Mouse (Mus musculus) forebrain, postnatal 0 days (tissue): Measurements from ENCODE around the gene Foxc1. TPM values are rescaled to one million over a fixed set of nuclear protein-coding genes. Genes with fewer than 3 reads are reported as not detected.

Experiments
- ATAC-seq: fragments of 200-750 bp; cut with Nextera tagmentation; 2 replicates; pipeline ENCODE4 v1.8.0; 2017; ENCODE audit warnings: mild to moderate bottlenecking, moderate library complexity
- DNase-seq: peaks from one replicate; pipeline ENCODE4 v3.0.0-alpha.2; 2015
- H3K27ac ChIP-seq: fragments of 300-500 bp; sonication (generic); 2 replicates; pipeline ENCODE4 v1.5.1; 2014; ENCODE audit warnings: low read depth, mild to moderate bottlenecking, antibody characterized with exemption, low read length, moderate library complexity, mixed read lengths
- H3K27me3 ChIP-seq: fragments of 300-500 bp; sonication (generic); 2 replicates; pipeline ENCODE4 v1.6.1; 2014; ENCODE audit warnings: mild to moderate bottlenecking, low read length, mixed read lengths; ENCODE audit not compliant: insufficient read depth
- H3K36me3 ChIP-seq: fragments of 300-500 bp; sonication (generic); 2 replicates; pipeline ENCODE4 v1.6.1; 2014; ENCODE audit warnings: mild to moderate bottlenecking, moderate library complexity; ENCODE audit not compliant: insufficient read depth
- H3K4me1 ChIP-seq: fragments of 300-500 bp; sonication (generic); 2 replicates; pipeline ENCODE4 v1.6.1; 2014; ENCODE audit warnings: antibody characterized with exemption; ENCODE audit not compliant: insufficient read depth
- H3K4me2 ChIP-seq: fragments of 300-500 bp; sonication (generic); 2 replicates; pipeline ENCODE4 v1.6.1; 2014; ENCODE audit warnings: low read depth, mild to moderate bottlenecking, moderate library complexity
- H3K4me3 ChIP-seq: fragments of 300-500 bp; sonication (generic); 2 replicates; pipeline ENCODE4 v1.5.1; 2014; ENCODE audit warnings: low read depth, low read length, mixed read lengths
- H3K9ac ChIP-seq: fragments of 300-500 bp; sonication (generic); 2 replicates; pipeline ENCODE4 v1.6.1; 2014; ENCODE audit warnings: mild to moderate bottlenecking
- H3K9me3 ChIP-seq: fragments of 300-500 bp; sonication (generic); 2 replicates; pipeline ENCODE4 v1.6.1; 2016; ENCODE audit warnings: low read length
- CTCF ChIP-seq: sonication (generic); IDR thresholded peaks from 2 replicates; pipeline ENCODE4 v1.5.1; 2016; ENCODE audit warnings: antibody characterized with exemption, control low read depth, low read depth
- WGBS: fragments of 180-500 bp; shearing (Covaris S2); extraction: QIAGEN DNeasy Blood & Tissue Kit; methylation state at CpG from one replicate; pipeline ENCODE4 v1.1.7; 2014; 5-methylcytosine and 5-hydroxymethylcytosine counted together
- polyA plus RNA-seq: library from polyadenylated mRNA; unstranded; fragments of >200 nt; fragmentation: Nextera tagmentation; extraction: Ambion mirVana; gene quantifications from 2 replicates; pipeline ENCODE4 v1.2.1, GENCODE M21; 2015
- total RNA-seq: library from RNA; depleted of rRNA; stranded (reverse); fragments of >200 nt; gene quantifications from 2 replicates; pipeline ENCODE4 v1.2.3, GENCODE M21; 2014

The Foxc1 gene
- total and polyA plus RNA-seq, 2 experiments from 2014 or later, result 1.9 to 15.6 TPM

DNA sequence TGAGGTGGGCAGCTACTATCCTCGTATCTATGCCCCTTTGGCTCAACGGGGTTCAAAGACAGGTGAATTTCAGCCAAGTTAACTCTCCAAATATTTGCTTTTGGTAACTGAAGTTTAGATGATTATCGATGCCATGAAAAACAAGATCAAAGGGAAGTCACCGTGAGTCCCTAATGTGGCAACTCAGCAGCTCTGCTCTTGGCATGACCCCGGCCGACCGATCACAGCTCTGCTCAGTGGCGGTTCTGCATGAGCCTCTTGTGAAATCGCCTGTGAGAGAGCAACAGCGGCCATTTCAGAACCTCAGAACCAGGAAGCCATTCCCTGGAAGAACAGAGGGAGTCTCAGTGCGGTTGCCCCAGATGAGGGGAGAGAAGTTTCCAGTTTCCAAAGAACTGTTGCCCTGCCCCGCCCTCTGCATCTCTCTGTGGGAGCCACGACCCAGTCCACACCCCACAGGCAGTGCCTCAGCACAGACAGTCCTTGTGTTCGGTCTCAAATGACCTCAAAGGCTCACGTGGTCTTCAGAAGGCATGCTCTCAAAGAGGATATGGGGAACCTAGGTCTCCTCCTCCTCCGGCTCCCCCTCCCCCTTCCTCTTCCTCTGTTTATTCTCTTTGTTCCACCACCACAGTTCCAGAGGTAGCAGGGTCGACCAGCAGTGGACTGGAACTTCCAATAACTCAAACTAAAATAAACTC, 27.0 kb upstream of the Foxc1 start:
- WGBS, result 74% methylated on average over 17 of the region's 17 CpGs

DNA sequence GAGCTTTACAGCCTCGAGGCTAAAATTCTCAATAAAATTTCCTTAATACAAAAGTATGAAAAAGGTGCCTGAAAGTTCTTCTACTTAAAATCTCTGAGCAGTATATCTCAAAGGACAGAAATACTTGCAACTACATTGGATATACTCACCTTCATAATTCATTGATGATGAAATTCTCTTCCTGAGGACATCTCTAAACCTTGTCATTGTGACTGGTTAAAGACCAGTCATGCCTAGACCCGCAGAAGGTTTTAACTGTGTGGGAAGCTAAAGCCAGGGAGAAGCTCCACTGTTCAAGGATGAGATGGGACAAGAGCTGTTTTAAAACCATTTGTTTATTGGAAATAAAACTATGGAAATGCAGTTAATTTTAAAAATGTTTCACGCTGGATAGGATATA, 26.1 kb upstream of the Foxc1 start:
- no peak overlapping the region for H3K4me3 ChIP-seq
- H3K36me3 ChIP-seq, result no peaks in the 10 kb centered on the region
- H3K27me3 ChIP-seq, result no peaks in the 10 kb centered on the region
- no peaks in the 10 kb centered on the region for H3K9me3 ChIP-seq
- no peak overlapping the region for H3K27ac ChIP-seq
- H3K4me1 ChIP-seq, result no peaks in the 10 kb centered on the region
- ATAC-seq (no peak), DNase-seq (no peak)
- no peak for TF ChIP-seq CTCF
- 92% methylated on average over 3 of the region's 3 CpGs for whole genome bisulfite sequencing
- H3K9ac ChIP-seq, result no peak overlapping the region
- no peak overlapping the region for H3K4me2 ChIP-seq

More for the DNA sequence above, 27.0 kb upstream of the Foxc1 start:
- H3K27me3 ChIP-seq, result no peaks in the 10 kb centered on the region
- no peak for ATAC-seq
- no peak for DNase-seq
- no peak overlapping the region for H3K27ac ChIP-seq
- H3K4me3 ChIP-seq, result no peak overlapping the region
- H3K9me3 ChIP-seq, result no peaks in the 10 kb centered on the region
- no peaks in the 10 kb centered on the region for H3K4me1 ChIP-seq
- no peak for TF ChIP-seq CTCF
- H3K36me3 ChIP-seq, result no peaks in the 10 kb centered on the region
- no peak overlapping the region for H3K9ac ChIP-seq
- H3K4me2 ChIP-seq, result no peak overlapping the region

DNA sequence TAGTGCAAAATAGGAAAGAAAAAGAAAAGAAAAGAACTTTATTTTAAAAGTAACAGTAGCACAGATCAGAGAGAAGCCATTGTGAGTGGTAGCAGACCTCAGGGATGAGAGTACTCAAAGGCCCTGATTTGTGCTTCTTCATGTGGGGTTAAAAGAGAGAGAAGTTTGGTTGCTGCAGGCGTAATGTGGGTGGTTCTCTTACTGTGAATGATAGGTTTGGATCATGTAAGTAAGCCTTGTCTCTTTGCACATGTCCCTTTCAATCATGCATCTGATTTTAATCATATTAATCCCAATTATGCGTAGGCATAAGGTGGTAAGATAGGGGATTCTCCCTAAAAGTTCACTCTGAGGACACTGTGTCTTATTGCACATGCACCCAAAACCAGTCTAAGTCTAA, 24.4 kb upstream of the Foxc1 start:
- Histone ChIP-seq H3K9me3 (no peaks in the 10 kb centered on the region), H3K9ac (no peak overlapping the region), H3K36me3 (no peaks in the 10 kb centered on the region), H3K4me3 (no peak overlapping the region), H3K27me3 (no peaks in the 10 kb centered on the region), H3K4me2 (no peak overlapping the region), H3K4me1 (no peaks in the 10 kb centered on the region), H3K27ac (no peak overlapping the region)
- WGBS, result 97% methylated on average over 2 of the region's 2 CpGs
- no peak for ATAC-seq
- no peak for DNase-seq
- no peak for TF ChIP-seq CTCF

DNA sequence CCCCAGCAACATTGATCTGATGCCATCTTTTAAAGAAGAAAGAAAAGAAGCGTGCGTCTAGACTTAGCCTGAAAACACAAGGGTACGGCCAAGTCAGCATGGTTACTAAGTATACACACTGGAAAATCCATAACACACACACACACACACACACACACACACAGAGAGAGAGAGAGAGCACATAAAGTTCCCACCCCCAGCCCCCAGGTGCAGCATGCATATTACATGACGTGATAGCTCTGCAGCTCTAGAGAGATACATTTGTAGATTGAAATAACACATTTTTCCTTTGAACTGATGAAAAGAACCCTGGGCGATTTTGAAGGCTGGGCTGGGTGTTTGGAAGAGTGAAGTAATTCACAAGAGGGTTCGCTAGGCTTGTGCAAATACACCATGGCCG, 21.7 kb upstream of the Foxc1 start:
- Histone ChIP-seq H3K9me3 (no peaks in the 10 kb centered on the region), H3K27me3 (no peaks in the 10 kb centered on the region), H3K4me2 (no peak overlapping the region), H3K4me1 (no peaks in the 10 kb centered on the region), H3K9ac (no peak overlapping the region), H3K4me3 (no peak overlapping the region), H3K36me3 (no peaks in the 10 kb centered on the region), H3K27ac (no peak overlapping the region)
- WGBS, result 78% methylated on average over 7 of the region's 7 CpGs
- ATAC-seq (no peak), DNase-seq (no peak)
- TF ChIP-seq CTCF, result no peak

DNA sequence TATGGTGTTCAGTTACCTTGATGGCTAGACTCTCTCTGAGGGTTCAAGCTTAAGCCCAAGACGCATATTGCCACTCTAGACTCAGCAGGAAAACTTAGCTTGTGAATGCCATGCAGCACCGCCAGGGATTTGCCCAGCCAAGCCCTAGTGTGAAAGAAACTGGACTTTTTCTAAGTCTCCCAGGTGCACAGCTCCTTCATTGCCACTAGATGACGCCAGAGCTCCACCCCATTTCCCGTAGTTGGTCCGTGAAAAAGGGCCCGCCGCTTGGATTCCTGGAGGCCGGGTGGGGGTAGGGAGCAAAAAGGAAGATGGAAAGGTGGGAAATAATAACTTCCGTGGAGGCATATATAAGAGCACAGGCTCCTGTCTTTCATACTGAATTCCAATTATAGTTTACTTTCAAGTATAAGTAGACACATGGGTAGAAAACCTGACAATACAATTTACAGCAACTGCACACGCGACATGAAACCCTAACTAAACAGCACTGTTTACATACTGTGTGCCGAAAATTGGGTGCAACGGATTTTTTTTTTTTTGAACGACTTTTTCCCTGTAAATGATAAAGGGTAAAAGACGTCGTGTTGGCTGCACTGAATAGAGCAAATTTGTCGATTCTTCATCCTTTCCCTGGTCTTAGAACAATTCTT, 13.8 kb upstream of the Foxc1 start:
- Histone ChIP-seq H3K36me3 (no peaks in the 10 kb centered on the region), H3K4me2 (peak overlapping the region; percentile 31; the same call in 1 of the 2 replicates), H3K4me3 (no peak overlapping the region), H3K27ac (no peak overlapping the region), H3K9ac (no peak overlapping the region), H3K4me1 (no peaks in the 10 kb centered on the region), H3K9me3 (no peaks in the 10 kb centered on the region), H3K27me3 (no peaks in the 10 kb centered on the region)
- peak; percentile 74 for ATAC-seq
- TF ChIP-seq CTCF, result peak; percentile 99
- WGBS, result 16% methylated on average over 17 of the region's 17 CpGs
- DNase-seq, result peak; percentile 84

DNA sequence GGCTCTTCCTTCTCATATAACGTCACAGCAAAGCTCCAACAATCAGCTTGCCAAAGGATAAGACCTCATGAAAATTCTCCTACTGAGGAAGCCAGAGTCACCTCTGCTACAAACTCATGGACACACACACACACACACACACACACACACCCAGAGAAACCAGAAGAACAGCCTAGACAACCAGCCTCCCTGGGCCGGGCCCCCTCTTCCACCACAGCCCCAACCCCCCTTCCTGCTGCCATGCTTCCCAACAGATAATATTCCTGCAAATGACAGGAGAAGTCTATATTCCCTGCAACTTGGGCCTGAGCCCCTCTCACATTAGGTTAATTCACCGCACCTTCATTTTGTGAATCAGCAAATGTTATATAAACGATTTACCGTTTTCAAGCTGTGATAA, 13.3 kb upstream of the Foxc1 start:
- H3K9me3 ChIP-seq, result no peaks in the 10 kb centered on the region
- 52% methylated on average over 5 of the region's 5 CpGs for WGBS
- H3K4me2 ChIP-seq, result no peak overlapping the region
- TF ChIP-seq CTCF, result no peak
- H3K4me1 ChIP-seq, result no peaks in the 10 kb centered on the region
- no peaks in the 10 kb centered on the region for H3K27me3 ChIP-seq
- ATAC-seq (no peak), DNase-seq (no peak)
- H3K4me3 ChIP-seq, result no peak overlapping the region
- no peak overlapping the region for H3K9ac ChIP-seq
- H3K36me3 ChIP-seq, result no peaks in the 10 kb centered on the region
- no peak overlapping the region for H3K27ac ChIP-seq

DNA sequence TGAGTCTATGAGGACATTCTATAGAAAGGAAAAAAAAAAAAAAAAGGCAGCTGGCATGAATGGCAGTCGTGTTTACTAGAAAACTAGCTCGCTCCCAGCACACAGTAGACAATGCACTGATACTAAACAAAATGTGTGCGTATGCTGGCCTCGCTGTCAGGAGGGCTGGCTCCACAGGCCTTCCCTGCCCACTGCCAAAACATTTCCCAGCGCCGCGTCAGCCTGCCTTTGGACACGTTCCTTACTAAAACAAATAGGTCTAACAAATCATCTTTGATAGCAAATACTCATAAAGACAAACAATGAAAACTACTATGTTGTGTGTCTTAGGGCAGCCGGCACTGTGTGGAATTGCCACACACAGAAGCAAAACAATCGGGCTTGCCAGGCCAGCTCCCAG, 9.1 kb upstream of the Foxc1 start:
- H3K27ac ChIP-seq, result no peak overlapping the region
- DNase-seq (no peak), ATAC-seq (no peak)
- H3K9ac ChIP-seq, result no peak overlapping the region
- 31% methylated on average over 10 of the region's 10 CpGs for WGBS
- no peak for TF ChIP-seq CTCF
- H3K4me2 ChIP-seq, result no peak overlapping the region
- 0 out of 2 replicates have a peak, but pooled peaks cover 2% of the 10 kb centered on the region for H3K4me1 ChIP-seq
- no peaks in the 10 kb centered on the region for H3K36me3 ChIP-seq
- H3K9me3 ChIP-seq, result no peaks in the 10 kb centered on the region
- H3K4me3 ChIP-seq, result no peak overlapping the region
- H3K27me3 ChIP-seq, result peaks cover 36% of the 10 kb centered on the region
